Mouse (Mus musculus) small intestine, adult 2 months (tissue): ENCODE measurements at regions not wholly inside any gene's neighbourhood (a gene's known extent, or its start where the extent isn't known, plus 50 kb on each side); places are given as distances from the start of the nearest gene placed in this dataset.

ENCODE experiments used
- CTCF ChIP-seq: fragments of 200-500 bp; IDR thresholded peaks from 2 replicates; pipeline ENCODE4 v1.5.1; 2012; ENCODE audit warnings: low read depth, mild to moderate bottlenecking, control low read depth, inconsistent platforms, low read length, moderate library complexity, mixed read lengths; ENCODE audit not compliant: insufficient replicate concordance, insufficient read length; ENCODE audit errors: extremely low read depth
- POLR2A ChIP-seq: fragments of 200-500 bp; IDR thresholded peaks from 2 replicates; pipeline ENCODE4 v1.6.1; 2012; ENCODE audit warnings: low read depth, mild to moderate bottlenecking, control low read depth, inconsistent platforms, low read length, moderate library complexity

DNA sequence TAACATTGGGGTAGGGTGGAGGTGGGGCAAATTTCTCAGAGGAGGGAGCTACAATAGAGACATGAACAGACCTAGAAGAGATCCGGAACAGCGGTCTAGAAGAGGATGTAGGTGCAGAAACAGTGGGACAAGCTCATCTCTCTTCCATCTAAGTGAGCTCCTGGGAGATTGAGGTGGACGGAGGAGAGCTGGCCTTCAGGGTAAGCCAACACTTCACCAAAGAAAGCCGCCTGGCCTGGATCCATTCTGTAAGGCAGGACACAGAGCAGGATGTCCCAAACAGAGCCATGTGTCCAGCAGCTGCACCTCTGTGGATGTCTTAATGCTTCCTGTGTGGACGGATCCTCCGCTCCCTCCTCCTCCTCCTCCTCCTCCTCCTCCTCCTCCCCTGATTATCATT is 173.0 kb downstream of the Rab11fip4 start:
- TF ChIP-seq CTCF, result no peak
- no peak for TF ChIP-seq POLR2A
